Mouse (Mus musculus) hindbrain, embryonic 12.5 days (tissue): ENCODE results near the gene Trim5. TPM values are rescaled to one million over a fixed set of nuclear protein-coding genes. Genes with fewer than 3 reads are reported as not detected.
A peak's percentile ranks its signal among the peaks of the same experiment; 100 is the strongest.

Source experiments
- ATAC-seq: fragments of 200-750 bp; cut with Nextera tagmentation; 2 replicates; pipeline ENCODE4 v1.8.0; 2017; ENCODE audit warnings: moderate TSS enrichment; ENCODE audit not compliant: low FRiP score
- H3K27ac ChIP-seq: fragments of 300-500 bp; sonication (generic); 2 replicates; pipeline ENCODE4 v1.5.1; 2016; ENCODE audit warnings: mild to moderate bottlenecking
- H3K27me3 ChIP-seq: fragments of 300-500 bp; sonication (generic); 2 replicates; pipeline ENCODE4 v1.6.1; 2016; ENCODE audit warnings: mild to moderate bottlenecking
- H3K36me3 ChIP-seq: fragments of 300-500 bp; sonication (generic); 2 replicates; pipeline ENCODE4 v1.6.1; 2016; ENCODE audit warnings: mild to moderate bottlenecking
- H3K4me1 ChIP-seq: fragments of 300-500 bp; sonication (generic); 2 replicates; pipeline ENCODE4 v1.6.1; 2016
- H3K4me2 ChIP-seq: fragments of 300-500 bp; sonication (generic); replicated peaks from 2 replicates; pipeline ENCODE4 v1.6.1; 2016; ENCODE audit warnings: mild to moderate bottlenecking
- H3K4me3 ChIP-seq: fragments of 300-500 bp; sonication (generic); 2 replicates; pipeline ENCODE4 v1.5.1; 2016; ENCODE audit warnings: mild to moderate bottlenecking
- H3K9ac ChIP-seq: fragments of 300-500 bp; sonication (generic); 2 replicates; pipeline ENCODE4 v1.6.1; 2016; ENCODE audit warnings: mild to moderate bottlenecking, moderate library complexity
- H3K9me3 ChIP-seq: fragments of 300-500 bp; sonication (generic); replicated peaks from 2 replicates; pipeline ENCODE4 v1.6.1; 2016; ENCODE audit warnings: mild to moderate bottlenecking
- WGBS: fragments of 180-500 bp; shearing (Covaris S2); methylation state at CpG from one replicate; pipeline ENCODE4 v1.1.7; 2016; 5-methylcytosine and 5-hydroxymethylcytosine counted together
- polyA plus RNA-seq: library from polyadenylated mRNA; unstranded; fragments of >200 nt; fragmentation: Nextera tagmentation; extraction: Ambion mirVana; gene quantifications from 2 replicates; pipeline ENCODE4 v1.2.1, GENCODE M21; 2016

The Trim5 gene
- polyA plus RNA-seq, 1 experiment from 2014 or later: 0.14 TPM

DNA sequence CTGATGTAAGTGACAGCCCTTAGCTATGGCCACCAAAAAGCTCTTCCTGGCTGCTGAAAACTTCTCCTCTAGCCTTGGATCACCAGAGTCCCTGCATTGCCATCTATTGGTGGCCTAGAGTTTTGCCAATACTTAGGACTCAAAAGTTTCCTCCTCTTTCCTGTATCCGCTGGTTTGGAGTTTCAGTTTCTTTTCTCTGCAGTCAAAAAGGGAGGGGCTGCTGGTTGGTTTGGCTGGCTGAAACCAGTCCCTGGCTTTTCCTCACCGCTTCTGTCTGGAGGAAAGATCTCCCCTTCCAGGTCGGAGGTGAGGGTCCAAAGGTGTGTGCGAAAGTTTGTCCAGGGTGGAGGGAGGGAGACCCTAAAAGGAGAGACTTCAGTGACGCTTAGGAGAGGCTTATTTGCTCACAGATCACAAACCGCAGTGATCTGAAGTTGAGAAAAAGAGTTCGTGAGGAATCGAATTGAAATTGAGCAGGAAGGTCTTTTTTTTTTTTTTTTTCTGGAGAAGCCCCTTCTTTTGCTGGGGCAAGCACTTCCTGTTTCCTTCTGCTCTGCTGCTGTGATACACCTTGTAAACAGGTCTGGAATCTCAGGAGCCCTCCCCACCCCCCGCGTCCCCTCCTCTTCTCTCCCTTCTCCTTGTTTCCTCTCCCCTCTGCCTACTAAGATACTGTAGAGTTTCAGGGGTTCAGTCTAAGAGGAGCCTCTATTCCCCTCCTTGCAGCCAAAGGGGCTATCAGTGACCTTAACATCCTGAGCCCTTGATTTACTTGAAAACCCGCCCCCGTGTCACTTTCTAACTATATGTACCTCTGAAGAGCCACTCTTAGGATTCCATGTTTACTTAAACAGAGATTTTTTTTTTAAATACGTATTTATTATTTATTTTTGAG lies 43.4 kb downstream of the Trim5 start, which contains the start of gene Trim34a:
TSS of gene Trim34a (plus strand) at position 171 of the 895 bp plus-strand sequence.
- WGBS: 6% methylated on average over 13 of the region's 13 CpGs
- Histone ChIP-seq H3K9me3 (no peaks in the 10 kb centered on the region), H3K36me3 (no peaks in the 10 kb centered on the region), H3K4me1 (no peaks in the 10 kb centered on the region), H3K27me3 (no peaks in the 10 kb centered on the region), H3K27ac (no peak within 1 kb of the TSS), H3K9ac (no peak within 1 kb of the TSS), H3K4me3 (peak within 1 kb of the TSS; percentile 26), H3K4me2 (peak within 1 kb of the TSS; percentile 30)
- ATAC-seq: no peak

DNA sequence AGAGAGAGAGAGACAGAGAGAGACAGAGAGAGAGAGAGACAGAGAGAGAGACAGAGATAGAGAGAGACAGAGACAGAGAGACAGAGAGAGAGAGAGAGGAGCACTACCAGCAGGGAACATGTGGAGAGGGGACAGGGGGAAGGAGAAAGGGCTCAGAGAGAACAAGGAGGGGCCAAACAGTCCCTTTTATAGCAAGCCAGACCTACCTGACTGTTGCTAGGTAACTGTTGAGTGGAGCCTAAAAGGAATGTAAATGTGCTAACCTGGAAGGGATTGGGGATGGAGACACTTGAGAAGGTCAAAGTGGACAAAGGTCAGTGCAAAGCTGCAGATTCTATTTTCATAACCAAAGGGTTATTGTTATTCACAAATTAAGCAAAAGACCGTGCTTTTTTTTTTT lies 44.3 kb downstream of the Trim5 start:
- H3K36me3 ChIP-seq: no peaks in the 10 kb centered on the region
- no peak overlapping the region for H3K27ac ChIP-seq
- no peak for ATAC-seq
- H3K4me3 ChIP-seq: no peak overlapping the region
- H3K4me2 ChIP-seq: no peak overlapping the region
- no peaks in the 10 kb centered on the region for H3K9me3 ChIP-seq
- 68% methylated on average over 1 of the region's 1 CpGs for WGBS
- H3K4me1 ChIP-seq: no peaks in the 10 kb centered on the region
- no peak overlapping the region for H3K9ac ChIP-seq
- H3K27me3 ChIP-seq: no peaks in the 10 kb centered on the region

DNA sequence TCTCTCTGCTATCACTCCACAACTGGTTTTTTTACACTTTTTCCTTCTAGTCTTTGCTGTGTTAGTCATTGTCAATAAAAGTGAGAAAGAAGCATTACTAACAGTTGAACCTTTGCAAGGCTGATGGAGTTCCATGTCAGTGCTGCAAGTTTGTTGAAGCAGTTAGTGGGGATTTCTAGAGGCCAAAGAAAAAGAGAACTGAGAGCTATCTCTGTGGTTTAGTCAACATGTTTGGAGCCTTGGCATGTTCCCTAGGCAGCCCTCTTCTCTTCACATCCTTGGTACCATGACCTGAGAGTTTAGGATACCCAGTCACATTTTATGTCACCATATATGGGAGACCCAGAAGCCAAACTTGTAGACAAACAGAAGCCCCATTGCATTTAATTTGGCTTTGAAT lies 47.0 kb downstream of the Trim5 start:
- Histone ChIP-seq H3K4me3 (no peak overlapping the region), H3K4me1 (no peaks in the 10 kb centered on the region), H3K27me3 (no peaks in the 10 kb centered on the region), H3K9ac (no peak overlapping the region), H3K27ac (no peak overlapping the region), H3K4me2 (no peak overlapping the region), H3K36me3 (no peaks in the 10 kb centered on the region), H3K9me3 (no peaks in the 10 kb centered on the region)
- ATAC-seq: no peak

DNA sequence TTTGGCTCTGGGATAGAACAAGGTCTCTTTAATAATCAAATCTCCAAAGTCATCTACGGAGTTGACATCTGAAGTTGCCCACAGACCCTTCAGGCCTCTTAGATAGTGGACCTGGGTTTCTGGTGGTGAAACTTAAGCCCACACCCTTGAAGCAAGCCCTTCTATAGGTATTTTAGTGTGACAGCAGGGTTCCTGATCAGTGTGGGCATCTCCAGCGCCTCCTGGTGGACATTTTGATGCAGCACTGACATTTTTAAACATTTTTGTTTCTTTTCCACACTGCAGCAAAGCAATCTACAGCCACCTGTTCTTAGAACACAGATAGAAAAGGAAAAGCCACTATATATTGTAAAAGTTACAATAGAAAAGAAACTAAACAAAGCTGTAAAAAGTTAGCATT lies 56.7 kb downstream of the Trim5 start:
- no peak overlapping the region for H3K9ac ChIP-seq
- no peaks in the 10 kb centered on the region for H3K4me1 ChIP-seq
- ATAC-seq: no peak
- H3K27me3 ChIP-seq: no peaks in the 10 kb centered on the region
- no peaks in the 10 kb centered on the region for H3K9me3 ChIP-seq
- no peak overlapping the region for H3K4me2 ChIP-seq
- H3K27ac ChIP-seq: no peak overlapping the region
- no peak overlapping the region for H3K4me3 ChIP-seq
- H3K36me3 ChIP-seq: no peaks in the 10 kb centered on the region
- WGBS: 36% methylated on average over 2 of the region's 2 CpGs

DNA sequence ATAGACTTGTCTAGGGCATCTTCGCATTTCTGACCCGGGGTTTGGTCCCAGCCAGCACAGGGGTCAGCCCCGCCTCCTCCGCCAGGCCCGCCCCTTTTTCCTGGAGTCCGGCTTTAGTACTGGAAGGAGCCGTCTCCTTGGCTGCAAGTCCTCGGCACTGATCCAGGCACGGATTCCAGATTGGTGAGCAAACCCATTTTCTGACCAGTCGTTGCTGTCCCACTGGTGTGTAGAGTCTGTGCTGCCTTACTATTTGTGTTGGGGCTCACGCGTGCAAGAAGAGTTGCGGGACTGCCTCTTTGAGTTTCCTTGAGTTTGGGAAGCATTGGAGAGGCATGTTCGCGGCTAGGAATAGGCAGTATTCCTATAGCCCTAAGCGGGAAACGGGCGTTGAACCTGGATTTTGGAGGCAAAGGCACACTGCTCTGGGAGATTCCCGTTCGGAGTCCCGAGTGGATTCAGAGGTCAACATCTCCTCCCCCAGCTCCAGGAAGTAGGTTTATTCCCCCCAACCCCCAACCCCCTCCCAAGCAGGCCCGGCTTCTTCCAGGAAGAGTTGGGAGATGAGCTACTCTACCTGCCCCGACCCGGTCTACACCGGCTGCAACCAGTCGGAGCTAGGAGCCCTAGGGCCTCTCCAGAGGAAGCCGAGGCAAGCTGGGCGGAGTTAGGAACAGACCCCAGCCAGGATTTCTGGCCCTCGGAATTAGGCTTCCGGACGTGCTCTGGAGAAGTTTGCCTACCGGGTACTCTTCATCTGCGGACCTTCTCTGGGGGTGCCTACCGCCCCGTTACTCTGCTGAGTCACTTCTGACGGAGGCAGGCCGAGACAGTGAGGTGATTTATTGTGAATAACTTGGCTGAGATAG lies 69.0 kb downstream of the Trim5 start, which contains the start of gene Trim6:
TSS of gene Trim6 (plus strand) at position 93 of the 869 bp plus-strand sequence.
- Histone ChIP-seq H3K4me1 (peaks cover 8% of the 10 kb centered on the region), H3K9ac (peak within 1 kb of the TSS; percentile 24; the same call in 1 of the 2 replicates), H3K4me3 (peak within 1 kb of the TSS; percentile 27), H3K9me3 (no peaks in the 10 kb centered on the region), H3K27ac (no peak within 1 kb of the TSS), H3K36me3 (no peaks in the 10 kb centered on the region), H3K4me2 (peak within 1 kb of the TSS; percentile 52), H3K27me3 (no peaks in the 10 kb centered on the region; the same call in 1 of the 2 replicates)
- WGBS: 3% methylated on average over 37 of the region's 37 CpGs
- peak; percentile 73 for ATAC-seq

DNA sequence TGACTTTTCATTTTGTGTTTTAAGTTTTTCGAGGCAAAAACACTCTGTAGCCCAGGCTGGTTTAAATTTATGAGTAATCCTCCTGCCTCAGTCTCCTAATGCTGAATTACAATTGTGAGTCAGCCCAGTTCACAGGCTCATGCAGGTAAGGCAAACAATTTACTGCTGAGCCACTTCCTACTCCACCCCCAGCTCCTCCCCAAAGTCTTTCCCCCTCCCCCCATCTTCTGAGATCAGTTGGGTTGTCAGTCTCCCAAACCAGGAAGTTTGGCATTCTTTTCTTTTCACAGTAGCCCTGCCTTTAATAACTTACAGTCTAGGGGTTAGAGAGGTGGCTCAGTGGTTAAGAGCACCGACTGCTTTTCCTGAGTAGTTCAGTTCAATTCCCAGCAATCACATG lies 70.0 kb downstream of the Trim5 start:
- WGBS: 86% methylated on average over 2 of the region's 2 CpGs
- no peak for ATAC-seq
- H3K4me2 ChIP-seq: no peak overlapping the region
- H3K27ac ChIP-seq: no peak overlapping the region
- H3K36me3 ChIP-seq: no peaks in the 10 kb centered on the region
- H3K9me3 ChIP-seq: no peaks in the 10 kb centered on the region
- no peak overlapping the region for H3K9ac ChIP-seq
- H3K27me3 ChIP-seq: no peaks in the 10 kb centered on the region; the same call in 1 of the 2 replicates
- H3K4me1 ChIP-seq: peaks cover 8% of the 10 kb centered on the region
- no peak overlapping the region for H3K4me3 ChIP-seq

DNA sequence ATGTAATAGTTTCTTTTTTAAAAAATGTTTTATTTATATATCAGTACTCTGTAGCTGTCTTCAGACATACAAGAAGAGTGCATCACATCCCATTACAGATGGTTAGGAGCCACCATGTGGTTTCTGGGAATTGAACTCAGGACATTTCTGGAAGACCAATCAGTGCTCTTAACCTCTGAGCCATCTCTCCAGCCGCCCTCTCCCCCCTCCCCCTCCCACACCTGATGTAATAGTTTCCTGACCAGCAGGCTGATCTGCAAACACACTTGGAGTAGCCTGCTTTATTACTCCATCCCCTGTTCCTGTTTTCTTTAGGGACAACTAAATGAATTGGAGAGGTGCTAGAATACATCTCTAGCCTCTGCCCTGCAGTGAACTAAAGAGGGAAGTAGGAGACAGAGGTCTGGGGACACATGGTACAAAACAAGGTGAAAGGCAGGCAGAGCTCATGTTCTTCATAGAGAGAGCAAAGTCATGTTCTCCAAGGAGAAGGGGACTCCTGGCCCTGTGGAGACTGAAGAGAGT lies 71.8 kb downstream of the Trim5 start:
- Histone ChIP-seq H3K9ac (no peak overlapping the region), H3K36me3 (no peaks in the 10 kb centered on the region), H3K4me2 (no peak overlapping the region), H3K27ac (no peak overlapping the region), H3K9me3 (no peaks in the 10 kb centered on the region), H3K27me3 (no peaks in the 10 kb centered on the region; the same call in 1 of the 2 replicates), H3K4me1 (peaks cover 8% of the 10 kb centered on the region), H3K4me3 (no peak overlapping the region)
- WGBS: 50% methylated on average over 1 of the region's 1 CpGs
- ATAC-seq: no peak

Other genes with a start within 250 kb of the Trim5 start
- not detected in 2 replicates for gene Olfr642, start 235.4 kb downstream of the Trim5 start, polyA plus RNA-seq
- not detected in 2 replicates for gene 4930516K23Rik, start 226.6 kb downstream of the Trim5 start, polyA plus RNA-seq
- not detected in 2 replicates for gene Olfr644, start 216.2 kb downstream of the Trim5 start, polyA plus RNA-seq
- gene Olfr645, start 202.6 kb downstream of the Trim5 start, polyA plus RNA-seq: not detected in 2 replicates
- gene Olfr646, start 183.2 kb downstream of the Trim5 start, polyA plus RNA-seq: not detected in 2 replicates
- not detected in 2 replicates for gene Ubqln5, start 158.3 kb downstream of the Trim5 start, polyA plus RNA-seq
- gene Olfr643, start 150.7 kb downstream of the Trim5 start, polyA plus RNA-seq: not detected in 2 replicates
- gene Ubqln3, start 144.8 kb downstream of the Trim5 start, polyA plus RNA-seq: not detected in 2 replicates
- gene Ubqlnl, start 137.5 kb downstream of the Trim5 start, polyA plus RNA-seq: not detected in 2 replicates
- gene Olfm5, start 123.3 kb downstream of the Trim5 start, polyA plus RNA-seq: not detected in 2 replicates
- 0.56 and 0.83 TPM in 2 replicates for gene Olfr648, start 104.7 kb downstream of the Trim5 start, polyA plus RNA-seq
- gene Olfr649, start 92.1 kb downstream of the Trim5 start, polyA plus RNA-seq: not detected in 2 replicates
- 1.7 and 1.8 TPM in 2 replicates for gene Trim6, start 69.3 kb downstream of the Trim5 start, polyA plus RNA-seq
- gene Trim34a, start 43.6 kb downstream of the Trim5 start, polyA plus RNA-seq: 0.90 and 1.4 TPM in 2 replicates
- gene Trim12a, start 27.4 kb upstream of the Trim5 start, polyA plus RNA-seq: 3.4 and 4.2 TPM in 2 replicates
- not detected in 2 replicates for gene Trim34b, start 41.4 kb upstream of the Trim5 start, polyA plus RNA-seq
- gene Trim12c, start 65.3 kb upstream of the Trim5 start, polyA plus RNA-seq: 1.0 and 1.3 TPM in 2 replicates
- not detected in 2 replicates for gene Trim30b, start 81.8 kb upstream of the Trim5 start, polyA plus RNA-seq
- not detected in 2 replicates for gene Trim30c, start 112.7 kb upstream of the Trim5 start, polyA plus RNA-seq
- gene Trim30a, start 177.1 kb upstream of the Trim5 start, polyA plus RNA-seq: 0.69 and 1.3 TPM in 2 replicates
- gene Trim30d, start 219.8 kb upstream of the Trim5 start, polyA plus RNA-seq: 0.12 and 0.25 TPM in 2 replicates